Mouse (Mus musculus) retina, postnatal 7 days (tissue): ENCODE data around the gene Tbcel.

Experiments
- DNase-seq: peaks from one replicate; pipeline ENCODE4 v3.0.0-alpha.2; 2012; ENCODE audit warnings: low read depth, low spot score

The Tbcel gene

GRCm38 (mm10) chr9:42486913-42487312, 20.7 kb downstream of the Tbcel start:
- no peak for DNase-seq

- no peak for DNase-seq
These were observed 22.9 kb downstream of the Tbcel start for GRCm38 (mm10) chr9:42484667-42485066.

- DNase-seq: no peak
These were observed 24.7 kb downstream of the Tbcel start for GRCm38 (mm10) chr9:42482944-42483343.

DNA sequence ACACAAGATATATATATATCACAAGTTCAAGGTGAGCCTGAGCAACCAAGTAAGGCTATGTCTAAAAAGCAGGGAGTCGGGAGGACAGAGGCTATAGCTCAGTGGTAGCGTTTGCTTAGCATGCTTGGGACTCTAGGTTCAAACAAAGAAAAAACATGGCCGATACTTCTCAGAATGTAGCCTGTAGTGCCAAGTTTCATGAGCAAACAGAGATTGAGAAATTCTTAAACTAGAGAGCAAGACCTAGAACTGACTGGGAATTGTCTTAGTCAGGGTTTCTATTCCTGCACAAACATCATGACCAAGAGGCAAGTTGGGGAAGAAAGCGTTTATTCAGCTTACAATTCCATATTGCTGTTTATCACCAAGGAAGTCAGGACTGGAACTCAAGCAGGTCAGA, 31.4 kb downstream of the Tbcel start:
- no peak for DNase-seq

DNA sequence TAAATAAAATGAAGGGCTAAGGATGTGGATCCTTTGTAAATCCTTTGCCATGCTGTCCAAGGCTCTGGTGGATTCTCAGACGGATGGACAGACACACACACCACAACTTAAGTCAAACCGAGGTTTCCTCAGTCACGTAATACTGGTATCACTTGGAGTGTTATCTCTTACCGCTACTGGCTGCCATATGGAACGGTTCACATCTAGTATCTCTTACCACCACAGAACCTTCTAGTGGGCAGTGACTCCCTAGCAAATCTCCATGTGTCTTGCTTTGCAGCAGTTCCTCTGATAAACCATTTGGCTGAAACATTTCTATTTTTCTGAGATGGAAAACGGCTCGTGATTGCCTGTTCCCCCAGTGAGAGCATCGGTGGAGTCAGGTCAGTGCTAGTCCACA, 33.4 kb downstream of the Tbcel start:
- DNase-seq: no peak

DNA sequence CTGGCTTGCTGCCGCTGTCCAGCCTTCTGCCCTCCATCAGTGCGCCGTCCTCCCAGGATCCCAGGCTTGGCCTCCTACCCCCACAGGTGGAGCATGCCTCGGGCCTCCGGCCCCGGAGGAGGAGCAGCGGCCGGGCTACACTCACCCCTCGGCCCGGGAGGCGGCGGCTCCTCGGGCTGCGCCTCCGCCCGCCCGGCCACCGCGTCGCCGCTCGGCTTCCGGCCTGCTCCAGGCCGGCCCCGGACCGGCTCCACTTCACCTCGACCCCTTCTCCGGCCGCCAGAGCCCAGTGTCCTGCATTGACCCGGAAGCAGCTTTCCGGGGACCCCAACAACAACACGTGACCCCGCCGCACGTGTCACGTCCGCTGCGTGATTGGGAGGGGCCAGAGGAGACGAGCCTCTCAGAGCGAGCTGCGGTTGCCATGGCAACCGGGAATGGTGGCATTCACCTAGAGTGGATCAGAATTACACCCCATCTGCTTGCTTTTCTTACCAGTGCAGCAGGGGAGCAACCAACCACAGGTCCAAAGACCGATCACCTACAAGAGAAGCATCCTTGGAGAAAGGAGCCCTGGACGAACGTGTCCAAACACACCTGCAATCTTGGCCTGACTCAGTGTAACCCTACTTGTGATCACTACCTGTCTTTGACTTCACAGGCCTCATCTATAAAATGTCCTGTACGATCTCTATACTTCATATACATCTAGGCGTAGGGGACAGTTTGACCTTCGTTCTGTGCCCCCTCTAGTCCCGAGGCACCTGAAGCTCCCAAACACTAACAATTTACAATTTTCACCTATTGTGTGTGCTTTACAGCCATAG, 35.5 kb downstream of the Tbcel start:
- peak; percentile 87 for DNase-seq

- DNase-seq: no peak
These were observed 36.4 kb downstream of the Tbcel start for GRCm38 (mm10) chr9:42471214-42471613.

- no peak for DNase-seq
These were observed 38.3 kb downstream of the Tbcel start for GRCm38 (mm10) chr9:42469323-42469722.

- no peak for DNase-seq
These were observed 39.2 kb downstream of the Tbcel start for GRCm38 (mm10) chr9:42468360-42468759.

DNA sequence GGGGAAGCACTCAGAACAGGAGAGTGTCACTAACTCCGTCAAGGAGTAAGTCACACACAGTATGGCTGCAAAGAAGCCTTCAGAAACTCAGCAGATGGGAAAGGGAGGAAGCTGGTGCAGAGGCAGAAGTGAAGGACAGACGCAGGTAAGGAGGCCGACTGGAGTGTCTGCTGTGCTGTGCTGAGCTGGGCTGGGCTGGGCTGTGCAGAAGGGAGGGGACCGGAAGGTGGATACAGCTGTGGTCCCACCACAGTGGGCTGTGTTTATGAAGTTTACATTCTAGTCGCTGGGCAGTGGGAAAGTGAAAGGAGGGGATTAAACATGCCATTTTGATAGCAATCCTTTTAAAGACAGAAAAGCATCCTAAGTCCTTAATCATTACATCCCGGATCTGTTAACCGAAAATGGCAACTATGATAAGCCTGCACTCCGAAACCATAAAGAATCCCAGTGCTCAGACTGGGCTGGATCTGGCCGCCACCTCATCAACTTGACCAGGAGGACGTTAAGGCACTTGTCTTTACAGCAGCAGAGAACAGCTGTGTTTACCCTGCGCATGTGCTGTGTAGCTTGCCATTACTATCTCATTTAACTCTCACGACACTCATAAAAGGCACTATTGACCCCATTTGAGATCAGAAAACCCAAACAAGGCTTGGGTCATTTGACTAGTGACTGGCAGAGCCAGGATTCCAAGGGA, 40.3 kb downstream of the Tbcel start:
- no peak for DNase-seq

GRCm38 (mm10) chr9:42465661-42466091, 41.9 kb downstream of the Tbcel start:
- DNase-seq: no peak

DNA sequence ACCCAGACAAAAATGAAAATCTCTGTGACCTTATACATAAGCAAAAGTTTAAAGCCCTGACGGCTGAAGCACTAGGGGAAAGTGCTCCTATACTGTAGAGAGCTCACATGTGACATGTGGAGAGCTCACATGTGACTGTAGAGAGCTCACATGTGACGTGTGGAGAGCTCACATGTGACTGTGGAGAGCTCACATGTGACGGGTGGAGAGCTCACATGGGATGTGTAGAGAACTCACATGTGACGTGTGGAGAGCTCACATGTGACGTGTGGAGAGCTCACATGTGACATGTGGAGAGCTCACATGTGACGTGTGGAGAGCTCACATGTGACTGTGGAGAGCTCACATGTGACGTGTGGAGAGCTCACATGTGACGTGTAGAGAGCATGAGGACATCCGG, 43.4 kb downstream of the Tbcel start:
- no peak for DNase-seq

DNA sequence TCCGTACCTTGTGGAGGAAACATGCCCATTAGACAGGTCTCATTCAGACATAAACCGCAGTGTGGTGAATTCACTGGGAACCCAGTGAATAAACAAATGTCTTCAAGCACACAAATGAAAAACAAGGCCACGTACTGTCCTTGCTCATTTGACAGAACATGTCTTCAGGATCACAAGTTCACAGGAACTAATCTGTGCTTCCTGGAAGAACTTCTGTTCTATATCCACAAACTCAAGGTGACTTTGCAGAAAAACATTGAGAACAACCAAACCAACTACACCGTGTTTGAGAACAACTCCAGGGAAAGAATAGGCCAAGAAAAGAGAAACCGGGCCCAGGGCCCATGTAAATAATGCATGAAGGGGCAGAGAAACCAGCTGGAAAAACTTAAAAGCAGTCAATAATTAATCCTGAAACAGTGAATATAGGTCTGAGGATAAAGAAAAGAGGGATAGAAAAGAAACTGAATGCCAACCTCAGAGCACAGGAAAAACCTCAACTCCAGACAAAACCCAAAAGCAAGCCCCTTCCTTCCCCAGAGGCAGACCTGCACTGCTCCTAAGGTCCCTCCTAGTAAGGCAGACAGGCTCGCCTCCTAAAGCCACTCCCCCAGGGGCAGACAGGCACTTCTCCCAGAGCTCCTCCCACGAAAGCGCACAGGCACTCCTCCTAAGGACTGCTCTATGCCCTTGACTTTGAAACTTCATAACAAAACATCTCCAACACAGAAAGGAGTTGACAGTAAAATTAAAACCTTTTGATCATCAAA, 44.2 kb downstream of the Tbcel start:
- DNase-seq: no peak

DNA sequence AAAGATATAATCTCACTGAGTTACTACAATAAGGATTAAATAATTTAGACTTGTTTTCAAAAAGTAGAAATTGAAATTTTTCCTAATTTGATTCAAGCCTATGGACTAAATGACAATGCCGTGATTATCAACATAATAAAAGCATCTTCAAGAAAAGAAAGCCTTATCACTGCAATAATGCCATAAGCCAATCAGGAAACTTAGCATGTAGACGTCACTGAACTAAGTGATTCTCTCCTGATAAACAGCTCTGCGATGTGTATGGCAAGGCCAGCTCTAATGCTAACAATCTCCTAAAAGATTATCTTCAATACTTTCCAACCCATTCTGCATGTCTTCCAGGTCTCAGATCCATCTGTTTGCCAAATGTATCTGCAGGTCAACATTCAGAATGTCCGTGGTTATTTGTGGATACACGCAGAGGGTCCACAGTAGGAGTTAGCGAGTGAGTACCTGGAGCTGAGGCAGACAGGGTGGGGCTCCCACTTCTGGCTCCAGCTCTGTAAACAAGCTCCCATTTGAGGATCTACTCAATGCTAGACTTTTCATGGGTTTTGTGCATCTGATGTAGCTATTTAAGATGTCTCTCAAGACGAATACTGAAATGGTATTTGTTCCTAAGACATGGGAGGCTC, 44.9 kb downstream of the Tbcel start:
- DNase-seq: no peak

DNA sequence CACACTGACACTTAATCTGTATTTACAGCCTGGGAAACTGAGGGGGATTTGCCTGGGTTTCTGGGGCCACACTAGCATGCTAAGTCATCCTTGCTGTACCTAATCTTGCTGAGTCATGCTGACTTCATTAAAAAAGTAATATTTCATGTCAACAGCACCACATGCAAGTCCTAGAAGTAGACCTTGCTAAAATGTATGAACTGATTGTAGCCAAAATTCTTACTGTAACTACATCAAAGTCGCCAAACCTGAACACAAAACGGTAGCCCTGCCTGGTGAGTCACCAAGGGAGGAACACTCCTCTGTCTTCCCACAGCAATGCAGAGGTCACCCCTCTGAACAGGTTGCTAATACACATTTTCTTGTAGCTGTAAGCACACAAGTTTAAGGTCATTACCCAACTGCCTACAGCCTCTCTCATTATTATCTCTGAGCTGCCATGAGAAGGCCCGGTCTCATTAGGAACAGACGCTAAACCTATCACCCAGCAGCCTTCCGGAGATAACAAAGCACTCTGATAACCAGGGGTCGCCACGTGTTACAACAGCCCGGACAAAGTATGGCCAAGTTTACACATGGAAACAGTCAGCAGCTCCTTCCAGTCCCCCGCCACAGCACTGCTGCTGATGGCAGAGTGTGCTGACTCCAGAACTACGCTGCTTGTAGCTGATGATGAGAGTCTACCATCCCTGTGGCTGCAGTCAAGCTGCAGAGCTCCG, 46.1 kb downstream of the Tbcel start:
- DNase-seq: no peak

- no peak for DNase-seq
These were observed 47.3 kb downstream of the Tbcel start for GRCm38 (mm10) chr9:42460353-42460752.

DNA sequence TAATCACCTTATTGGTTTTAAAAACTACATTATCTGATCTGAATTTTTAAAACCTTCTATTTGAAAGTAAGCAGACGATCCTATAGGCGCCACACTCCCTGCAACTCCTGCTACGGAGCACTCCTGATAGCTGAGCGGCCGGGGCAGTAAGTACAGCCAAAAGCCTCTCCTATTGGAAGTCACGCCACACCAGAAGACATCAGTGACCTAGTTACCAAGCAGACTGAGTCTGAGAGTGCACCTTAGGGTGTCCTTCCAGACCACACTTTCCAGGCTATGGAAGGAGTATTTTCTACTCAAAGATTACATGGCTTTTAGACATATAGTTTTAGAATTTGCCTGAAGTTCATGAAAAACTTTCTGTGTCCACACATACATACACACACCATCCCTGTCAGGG, 47.9 kb downstream of the Tbcel start:
- no peak for DNase-seq

GRCm38 (mm10) chr9:42458741-42459515, 48.7 kb downstream of the Tbcel start:
- no peak for DNase-seq

GRCm38 (mm10) chr9:42457501-42457900, 50.1 kb downstream of the Tbcel start:
- no peak for DNase-seq

DNA sequence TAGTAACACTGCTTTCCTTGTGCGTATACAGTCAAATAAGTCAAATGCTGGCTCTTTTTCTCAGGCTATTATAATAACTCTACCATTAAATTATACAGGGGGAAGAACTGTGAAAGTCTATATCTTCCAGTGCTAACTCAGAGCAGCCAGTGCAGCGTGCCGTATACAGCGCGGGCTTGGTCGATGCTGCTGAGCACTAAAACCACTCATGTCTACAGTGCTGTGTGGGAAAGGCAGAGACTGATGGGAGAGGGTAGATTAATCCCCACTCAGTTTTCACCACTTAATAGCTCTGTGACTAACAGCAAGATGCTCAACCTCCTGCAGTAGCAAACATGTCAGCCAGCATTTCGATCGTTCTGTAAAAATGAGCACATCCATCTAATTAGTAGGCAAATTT, 53.2 kb downstream of the Tbcel start:
- DNase-seq: no peak
